Mouse (Mus musculus) left cerebral cortex, postnatal 36 days (tissue): ENCODE data around the gene Rap1a. TPM values are rescaled to one million over a fixed set of nuclear protein-coding genes. Genes with fewer than 3 reads are reported as not detected.
"Not testable (repeated sequence)": the region's sequence is repeated elsewhere in the genome, so short reads cannot be mapped to it uniquely, and the experiment has no call there.

Source experiments
- DNase-seq, 2 experiments: peaks; one replicate each; pipeline ENCODE4 v3.0.0; 2021 to 2022; ENCODE audit warnings: low spot score in 2 of 2, mixed read lengths in 1 of 2
- intact Hi-C: fragments of 180-260 bp; cut with DNase I; formaldehyde crosslinking; loops from one replicate; pipeline ENCODE4 v1.15.1; 2025
- total RNA-seq, 2 experiments: library from RNA; stranded (reverse); gene quantifications; 2 replicates each; pipeline ENCODE4 v1.2.3; 2021

Rap1a gene
- total RNA-seq, 2 experiments from 2014 or later: 57.7 to 72.0 TPM

GRCm38 (mm10) chr3:105704031-105705008, 96.8 kb downstream of the Rap1a start, which contains the start of gene Inka2:
Inka2 (plus strand) TSS chr3:105704599.
- intact Hi-C loops: loop anchor here (1.0 kb wide), 1 partner anchor 11 kb away; no protein-coding TSS in a partner anchor
- DNase-seq: peak; percentile 85 to 88

- intact Hi-C loops: no loop called here
- no peak for DNase-seq
Observed at GRCm38 (mm10) chr3:105703571-105703970, 97.6 kb downstream of the Rap1a start.

- intact Hi-C loops: no loop called here
Observed at GRCm38 (mm10) chr3:105701399-105701798, 99.7 kb downstream of the Rap1a start.

GRCm38 (mm10) chr3:105700786-105701185, 100.3 kb downstream of the Rap1a start:
- DNase-seq, intact Hi-C loops: not testable (repeated sequence)

More at GRCm38 (mm10) chr3:105701399-105701798, 99.7 kb downstream of the Rap1a start:
- DNase-seq: no peak

GRCm38 (mm10) chr3:105699241-105699933, 101.7 kb downstream of the Rap1a start:
- intact Hi-C loops: no loop called here
- no peak for DNase-seq

- DNase-seq: no peak
- intact Hi-C loops: no loop called here
Observed at GRCm38 (mm10) chr3:105698311-105698710, 102.8 kb downstream of the Rap1a start.

- intact Hi-C loops: no loop called here
- DNase-seq: peak in 1 of 2 experiments; percentile 9
Observed at GRCm38 (mm10) chr3:105697148-105697441, 104.0 kb downstream of the Rap1a start.

GRCm38 (mm10) chr3:105696387-105697147, 104.6 kb downstream of the Rap1a start:
- intact Hi-C loops: no loop called here
- DNase-seq: no peak

GRCm38 (mm10) chr3:105695476-105696386, 105.4 kb downstream of the Rap1a start:
- DNase-seq: peak; percentile 36 to 53
- intact Hi-C loops: no loop called here

GRCm38 (mm10) chr3:105693327-105694080, 107.6 kb downstream of the Rap1a start:
- intact Hi-C loops: loop anchor here (1.0 kb wide), 1 partner anchor 12 kb away; no protein-coding TSS in a partner anchor
- peak; percentile 86 to 90 for DNase-seq

GRCm38 (mm10) chr3:105688536-105688935, 112.6 kb downstream of the Rap1a start:
- intact Hi-C loops: no loop called here
- no peak for DNase-seq

GRCm38 (mm10) chr3:105687324-105688060, 113.6 kb downstream of the Rap1a start, which contains the start of gene Ddx20:
Ddx20 (minus strand) TSS chr3:105687574.
- intact Hi-C loops: loop anchor here (1.0 kb wide), 2 partner anchors 39 to 213 kb away; no protein-coding TSS in a partner anchor

GRCm38 (mm10) chr3:105686394-105687323, 114.5 kb downstream of the Rap1a start:
- intact Hi-C loops: loop anchor here (1.0 kb wide), 2 partner anchors 40 to 214 kb away; no protein-coding TSS in a partner anchor
- no peak for DNase-seq

More at GRCm38 (mm10) chr3:105687324-105688060, 113.6 kb downstream of the Rap1a start, which contains the start of gene Ddx20:
- DNase-seq: peak; percentile 92 to 93

- intact Hi-C loops: no loop called here
- DNase-seq: no peak
Observed at GRCm38 (mm10) chr3:105680346-105680745, 120.8 kb downstream of the Rap1a start.
